Mouse (Mus musculus) cerebellum, adult 2 months (tissue): Measurements from ENCODE around the gene Lmbr1l. TPM values are rescaled to one million over a fixed set of nuclear protein-coding genes. Genes with fewer than 3 reads are reported as not detected.
"Not testable (repeated sequence)": the region's sequence is repeated elsewhere in the genome, so short reads cannot be mapped to it uniquely, and the experiment has no call there.

Source experiments
- DNase-seq, 2 experiments: peaks; one replicate each; pipeline ENCODE4 v3.0.0; 2021
- H3K27ac ChIP-seq: fragments of 200-500 bp; 2 replicates; pipeline ENCODE4 v1.5.1; 2012; ENCODE audit warnings: low read length, control low read depth, inconsistent platforms; ENCODE audit not compliant: insufficient read depth
- H3K27me3 ChIP-seq: fragments of 200-500 bp; 2 replicates; pipeline ENCODE4 v1.6.1; 2012; ENCODE audit warnings: inconsistent platforms, mild to moderate bottlenecking, low read length, moderate library complexity; ENCODE audit not compliant: control insufficient read depth, insufficient read depth
- H3K4me1 ChIP-seq: fragments of 200-500 bp; 2 replicates; pipeline ENCODE4 v1.6.1; 2011; ENCODE audit warnings: low read length; ENCODE audit not compliant: control insufficient read depth, insufficient read depth
- H3K4me3 ChIP-seq: fragments of 200-500 bp; replicated peaks from 2 replicates; pipeline ENCODE3; 2011; ENCODE audit warnings: mild to moderate bottlenecking, low read depth, low read length, control low read depth; ENCODE audit not compliant: insufficient read depth
- CTCF ChIP-seq: fragments of 200-500 bp; IDR thresholded peaks from 2 replicates; pipeline ENCODE4 v1.5.1; 2011; ENCODE audit warnings: low read depth, mild to moderate bottlenecking, control low read depth, low read length, moderate library complexity, borderline replicate concordance; ENCODE audit not compliant: insufficient read depth
- POLR2A ChIP-seq: fragments of 200-500 bp; IDR thresholded peaks from 2 replicates; pipeline ENCODE4 v1.6.1; 2011; ENCODE audit warnings: low read length, control low read depth, borderline replicate concordance; ENCODE audit not compliant: insufficient read depth
- WGBS: fragments of 180-500 bp; shearing (Covaris S2); methylation state at CpG from one replicate; pipeline ENCODE4 v1.1.7; 2018; 5-methylcytosine and 5-hydroxymethylcytosine counted together
- polyA plus RNA-seq: library from polyadenylated mRNA; depleted of rRNA; stranded (reverse); fragments of >200 nt; gene quantifications from 2 replicates; pipeline ENCODE4 v1.2.3, GENCODE M21; 2012

The Lmbr1l gene
- polyA plus RNA-seq, 1 experiment: 37.5 TPM

DNA sequence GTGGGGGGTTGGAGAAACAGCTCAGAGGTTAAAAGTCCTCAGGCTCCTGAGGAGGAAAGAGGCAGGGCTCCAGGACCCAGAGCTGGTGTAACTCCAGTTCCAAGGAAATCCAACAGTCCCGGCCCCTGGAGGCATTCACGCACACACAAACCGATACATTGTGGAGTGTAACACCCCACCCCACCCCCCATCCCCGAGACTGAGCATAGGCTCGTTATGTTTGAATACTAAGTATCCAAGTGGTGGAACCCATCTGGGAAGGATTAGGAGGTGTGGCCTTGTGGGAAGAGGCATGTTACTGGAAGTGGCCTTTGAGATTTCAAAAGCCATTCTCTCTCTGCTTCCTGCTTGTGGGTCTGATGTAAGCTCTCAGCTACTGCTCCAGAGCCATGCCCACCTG lies 3.5 kb upstream of the Lmbr1l start:
- no peak overlapping the region for H3K27ac ChIP-seq
- TF ChIP-seq POLR2A: no peak
- TF ChIP-seq CTCF: no peak
- 79% methylated on average over 5 of the region's 5 CpGs for WGBS
- H3K4me1 ChIP-seq: no peaks in the 10 kb centered on the region; the same call in 1 of the 2 replicates
- no peak overlapping the region for H3K4me3 ChIP-seq
- no peak for DNase-seq
- no peaks in the 10 kb centered on the region for H3K27me3 ChIP-seq

DNA sequence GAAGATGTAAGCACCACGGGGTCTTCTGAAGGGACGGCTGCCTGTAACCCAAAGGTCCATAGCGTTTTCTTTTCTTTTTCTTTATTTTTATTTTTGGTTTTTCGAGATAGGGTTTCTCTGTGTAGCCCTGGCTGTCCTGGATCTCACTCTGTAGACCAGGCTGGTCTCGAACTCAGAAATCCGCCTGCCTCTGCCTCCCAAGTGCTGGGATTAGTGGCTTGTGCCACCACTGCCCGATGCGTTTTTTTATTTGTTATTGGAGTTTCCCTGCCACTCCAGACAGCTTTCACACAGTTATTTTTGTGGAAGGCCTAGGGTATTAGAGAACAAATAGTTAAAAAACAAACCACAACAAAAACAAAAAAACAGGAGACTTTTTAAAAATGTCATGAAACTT lies 466 bp upstream of the Lmbr1l start:
- Histone ChIP-seq H3K27ac (peak overlapping the region; percentile 57; the same call in 1 of the 2 replicates), H3K4me3 (peak overlapping the region; percentile 75)
- DNase-seq, H3K4me1 ChIP-seq, H3K27me3 ChIP-seq: not testable (repeated sequence)
- 14% methylated on average over 8 of the region's 8 CpGs for WGBS

DNA sequence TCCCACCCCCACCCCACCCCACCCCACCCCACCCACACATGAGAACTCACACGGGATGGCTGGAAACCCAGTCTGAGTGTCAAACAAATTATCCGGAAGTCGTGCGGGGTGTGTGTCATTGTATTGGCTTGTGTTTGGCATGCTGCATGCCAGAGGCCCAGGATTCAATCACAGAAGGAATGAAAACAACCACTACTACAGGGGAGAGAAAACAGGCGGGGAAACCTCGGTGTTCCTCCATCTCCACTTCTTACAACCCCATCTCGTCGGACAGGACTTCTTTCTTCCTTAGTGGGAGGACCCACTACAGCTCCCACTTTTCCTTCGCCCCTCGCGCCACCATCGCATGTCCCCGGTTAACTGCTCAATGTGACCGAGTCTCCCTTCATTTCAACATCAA lies 940 bp downstream of the Lmbr1l start:
- no peak for DNase-seq
- Histone ChIP-seq H3K27ac (no peak overlapping the region), H3K4me3 (peak overlapping the region; percentile 80), H3K27me3 (no peaks in the 10 kb centered on the region), H3K4me1 (peaks cover 4% of the 10 kb centered on the region; the same call in 1 of the 2 replicates)
- WGBS: under 1% methylated on average over 14 of the region's 14 CpGs
- TF ChIP-seq POLR2A (no peak), CTCF (no peak)

GRCm38 (mm10) chr15:98916016-98916415 lies 2.0 kb downstream of the Lmbr1l start:
- Histone ChIP-seq H3K27me3 (no peaks in the 10 kb centered on the region), H3K27ac (no peak overlapping the region), H3K4me1 (peaks cover 4% of the 10 kb centered on the region; the same call in 1 of the 2 replicates), H3K4me3 (no peak overlapping the region)
- 91% methylated on average over 4 of the region's 4 CpGs for WGBS
- no peak for DNase-seq
- TF ChIP-seq POLR2A (no peak), CTCF (no peak)

DNA sequence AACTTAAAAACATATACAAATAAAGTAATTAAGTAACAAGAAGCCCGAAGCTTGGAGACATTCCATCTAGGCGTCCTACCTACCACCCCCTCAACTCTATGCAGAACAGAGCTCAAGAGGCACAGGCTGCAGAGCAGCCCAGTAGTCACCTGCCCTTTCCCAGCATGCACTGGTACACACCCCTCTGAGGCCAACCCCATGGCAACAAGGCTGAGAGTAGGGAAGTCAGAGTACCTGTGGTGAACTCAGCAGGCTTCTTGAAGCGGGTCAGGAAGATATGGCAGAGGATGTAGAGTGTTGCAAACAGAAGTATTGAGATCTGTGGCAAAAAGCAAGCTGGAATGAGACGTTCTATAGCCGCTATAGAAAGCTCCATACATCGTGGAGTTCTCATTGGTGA lies 3.1 kb downstream of the Lmbr1l start:
- Histone ChIP-seq H3K27ac (no peak overlapping the region), H3K4me3 (no peak overlapping the region), H3K4me1 (peaks cover 4% of the 10 kb centered on the region; the same call in 1 of the 2 replicates), H3K27me3 (no peaks in the 10 kb centered on the region)
- 90% methylated on average over 6 of the region's 6 CpGs for WGBS
- no peak for DNase-seq
- TF ChIP-seq POLR2A (no peak), CTCF (no peak)

DNA sequence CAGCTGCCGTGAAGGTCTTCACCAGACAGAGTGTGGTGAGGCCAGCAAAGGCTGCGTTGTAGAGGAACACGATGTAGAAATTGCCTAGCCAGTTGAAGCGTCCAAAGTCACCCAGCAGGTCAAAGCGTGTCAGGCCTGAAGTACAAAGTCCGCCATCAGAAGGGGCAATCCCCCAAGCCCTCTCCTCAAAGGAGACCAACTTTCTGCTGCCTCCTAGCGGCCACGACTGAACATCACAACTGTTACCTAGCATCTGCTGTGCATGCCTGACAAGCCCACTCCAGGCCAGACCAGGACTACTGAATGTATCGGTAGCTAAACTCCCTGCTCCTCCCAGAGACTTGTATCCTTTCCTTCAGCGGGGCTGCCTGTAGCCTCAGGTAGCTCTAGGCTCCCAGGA lies 13.3 kb downstream of the Lmbr1l start:
- TF ChIP-seq CTCF (peak; percentile 72), POLR2A (no peak)
- Histone ChIP-seq H3K4me1 (no peaks in the 10 kb centered on the region), H3K27ac (no peak overlapping the region), H3K27me3 (no peaks in the 10 kb centered on the region), H3K4me3 (no peak overlapping the region)
- 32% methylated on average over 10 of the region's 10 CpGs for WGBS
- DNase-seq: no peak

DNA sequence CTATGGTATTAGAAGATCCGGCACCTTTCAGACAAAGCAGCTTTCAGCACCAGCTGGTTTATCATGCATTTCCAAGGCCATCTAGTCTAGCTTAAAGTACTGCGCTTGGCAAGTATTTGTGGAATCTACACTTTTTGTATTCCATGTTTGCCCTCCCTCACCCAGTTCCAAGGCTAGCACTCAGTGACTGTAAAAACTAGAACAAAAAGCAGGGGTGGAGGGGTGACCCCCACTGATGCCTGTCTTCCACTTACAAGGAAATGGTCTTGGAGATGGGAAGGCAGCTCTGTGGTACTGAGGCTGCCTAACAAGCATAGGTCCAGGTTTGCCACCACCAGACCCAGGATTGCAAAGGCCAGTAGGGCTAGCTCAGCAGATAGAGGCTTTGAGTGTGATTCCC lies 15.4 kb downstream of the Lmbr1l start:
- 90% methylated on average over 2 of the region's 2 CpGs for WGBS
- Histone ChIP-seq H3K4me1 (no peaks in the 10 kb centered on the region; the same call in 1 of the 2 replicates), H3K27me3 (no peaks in the 10 kb centered on the region; the same call in 1 of the 2 replicates), H3K4me3 (no peak overlapping the region), H3K27ac (no peak overlapping the region)
- no peak for DNase-seq
- TF ChIP-seq CTCF (no peak), POLR2A (no peak)

GRCm38 (mm10) chr15:98901530-98901929 lies 16.5 kb downstream of the Lmbr1l start:
- WGBS: 62% methylated on average over 1 of the region's 1 CpGs
- DNase-seq: no peak
- TF ChIP-seq POLR2A (no peak), CTCF (no peak)
- no peaks in the 10 kb centered on the region; the same call in 1 of the 2 replicates for H3K4me1 ChIP-seq
- H3K27me3 ChIP-seq: no peaks in the 10 kb centered on the region; the same call in 1 of the 2 replicates
- H3K4me3 ChIP-seq: no peak overlapping the region
- H3K27ac ChIP-seq: no peak overlapping the region
